Mouse (Mus musculus): Measurements from ENCODE around the gene 1600012H06Rik.
"Not testable (repeated sequence)": the region's sequence is repeated elsewhere in the genome, so short reads cannot be mapped to it uniquely, and the experiment has no call there.

1600012H06Rik gene

GRCm38 (mm10) chr17:14935841-14936605 is 7.0 kb upstream of the 1600012H06Rik start:
- intact Hi-C loops (cut with DNase I), result no loop called here

- intact Hi-C loops (cut with DNase I), result not testable (repeated sequence)
Measured at GRCm38 (mm10) chr17:14942181-14942580, 803 bp upstream of the 1600012H06Rik start.

GRCm38 (mm10) chr17:14943729-14944059 is 710 bp downstream of the 1600012H06Rik start:
- intact Hi-C loops (cut with DNase I), result no loop called here

- intact Hi-C loops (cut with DNase I), result no loop called here
Measured at GRCm38 (mm10) chr17:14944551-14944950, 1.6 kb downstream of the 1600012H06Rik start.

GRCm38 (mm10) chr17:14949161-14949827 is 6.3 kb downstream of the 1600012H06Rik start:
- intact Hi-C loops (cut with DNase I), result no loop called here

GRCm38 (mm10) chr17:14953452-14953851 is 10.5 kb downstream of the 1600012H06Rik start:
- intact Hi-C loops (cut with DNase I), result no loop called here

- intact Hi-C loops (cut with DNase I), result no loop called here
Measured at GRCm38 (mm10) chr17:14958686-14959327, 15.8 kb downstream of the 1600012H06Rik start.

- intact Hi-C loops (cut with DNase I), result no loop called here
Measured at GRCm38 (mm10) chr17:14959979-14960378, 17.0 kb downstream of the 1600012H06Rik start.

GRCm38 (mm10) chr17:14960520-14960919 is 17.5 kb downstream of the 1600012H06Rik start:
- intact Hi-C loops (cut with DNase I), result no loop called here

- intact Hi-C loops (cut with DNase I), result not testable (repeated sequence)
Measured at GRCm38 (mm10) chr17:14960951-14961556, 18.1 kb downstream of the 1600012H06Rik start, which contains the start of gene Phf10. Phf10 (minus strand) TSS chr17:14961273.

- intact Hi-C loops (cut with DNase I), result not testable (repeated sequence)
Measured at GRCm38 (mm10) chr17:14961557-14962154, 18.7 kb downstream of the 1600012H06Rik start.

- intact Hi-C loops (cut with DNase I), result not testable (repeated sequence)
Measured at GRCm38 (mm10) chr17:14968373-14968913, 25.5 kb downstream of the 1600012H06Rik start.

- intact Hi-C loops (cut with DNase I), result not testable (repeated sequence)
Measured at GRCm38 (mm10) chr17:14977718-14978361, 34.9 kb downstream of the 1600012H06Rik start.

- intact Hi-C loops (cut with DNase I), result not testable (repeated sequence)
Measured at GRCm38 (mm10) chr17:14978362-14979038, 35.5 kb downstream of the 1600012H06Rik start, which contains the start of the genes 9030025P20Rik and Gm3417. 9030025P20Rik (plus strand) TSS chr17:14978468. Gm3417 (minus strand) TSS chr17:14978790.

GRCm38 (mm10) chr17:14990116-14990702 is 47.2 kb downstream of the 1600012H06Rik start:
- intact Hi-C loops (cut with DNase I), result not testable (repeated sequence)

GRCm38 (mm10) chr17:14992522-14993138 is 49.6 kb downstream of the 1600012H06Rik start:
- intact Hi-C loops (cut with DNase I), result not testable (repeated sequence)

- intact Hi-C loops (cut with DNase I), result not testable (repeated sequence)
Measured at GRCm38 (mm10) chr17:14993139-14993832, 50.3 kb downstream of the 1600012H06Rik start.

- intact Hi-C loops (cut with DNase I), result not testable (repeated sequence)
Measured at GRCm38 (mm10) chr17:14994140-14994539, 51.2 kb downstream of the 1600012H06Rik start.
